Mouse (Mus musculus) frontal cortex, postnatal 25 days (tissue): Measurements from ENCODE around the gene Nsun6.

Source experiments
- DNase-seq, 2 experiments: peaks; one replicate each; pipeline ENCODE4 v3.0.0; 2022; ENCODE audit warnings: low spot score in 2 of 2

Gene Nsun6

GRCm38 (mm10) chr2:15054945-15055637, at the start of gene Nsun6:
Gene Nsun6 (minus strand): TSS chr2:15055069.
- DNase-seq = peak; percentile 88 to 89

GRCm38 (mm10) chr2:15104386-15104785, 49.5 kb upstream of the Nsun6 start:
- no peak for DNase-seq

- no peak for DNase-seq
Measured at GRCm38 (mm10) chr2:15096514-15097090, 41.7 kb upstream of the Nsun6 start.

GRCm38 (mm10) chr2:15087308-15087707, 32.4 kb upstream of the Nsun6 start:
- no peak for DNase-seq

- DNase-seq = no peak
Measured at GRCm38 (mm10) chr2:15083702-15084101, 28.8 kb upstream of the Nsun6 start.

- DNase-seq = no peak
Measured at GRCm38 (mm10) chr2:15067091-15067490, 12.2 kb upstream of the Nsun6 start.

- no peak for DNase-seq
Measured at GRCm38 (mm10) chr2:15065447-15065846, 10.6 kb upstream of the Nsun6 start.

- DNase-seq = no peak
Measured at GRCm38 (mm10) chr2:15064380-15065269, 9.8 kb upstream of the Nsun6 start.

- no peak for DNase-seq
Measured at GRCm38 (mm10) chr2:15063815-15064214, 8.9 kb upstream of the Nsun6 start.

- DNase-seq = no peak
Measured at GRCm38 (mm10) chr2:15060856-15061255, 6.0 kb upstream of the Nsun6 start.

- DNase-seq = no peak
Measured at GRCm38 (mm10) chr2:15058227-15058626, 3.4 kb upstream of the Nsun6 start.

GRCm38 (mm10) chr2:15055741-15056151, 877 bp upstream of the Nsun6 start:
- DNase-seq = no peak

GRCm38 (mm10) chr2:15054496-15054895, 373 bp downstream of the Nsun6 start:
- no peak for DNase-seq

- peak; percentile 81 to 91 for DNase-seq
Measured at GRCm38 (mm10) chr2:15049117-15049873, 5.6 kb downstream of the Nsun6 start, which contains the start of gene Arl5b. Gene Arl5b (plus strand): TSS chr2:15049395.

- peak in 1 of 2 experiments; percentile 6 for DNase-seq
Measured at GRCm38 (mm10) chr2:15040326-15040725, 14.5 kb downstream of the Nsun6 start.

- no peak for DNase-seq
Measured at GRCm38 (mm10) chr2:15038705-15039104, 16.2 kb downstream of the Nsun6 start.

GRCm38 (mm10) chr2:15027816-15028215, 27.1 kb downstream of the Nsun6 start:
- DNase-seq = no peak

GRCm38 (mm10) chr2:15026817-15027216, 28.1 kb downstream of the Nsun6 start:
- DNase-seq = no peak

GRCm38 (mm10) chr2:15008072-15008471, 46.8 kb downstream of the Nsun6 start:
- DNase-seq = no peak

- no peak for DNase-seq
Measured at GRCm38 (mm10) chr2:15007531-15007930, 47.3 kb downstream of the Nsun6 start.

GRCm38 (mm10) chr2:14997836-14998235, 57.0 kb downstream of the Nsun6 start:
- no peak for DNase-seq

- DNase-seq = no peak
Measured at GRCm38 (mm10) chr2:14996036-14996435, 58.8 kb downstream of the Nsun6 start.
